Mouse (Mus musculus) MEL (cell line): ENCODE measurements at regions not wholly inside any gene's neighbourhood (a gene's known extent, or its start where the extent isn't known, plus 50 kb on each side); places are given as distances from the start of the nearest gene placed in this dataset.
A peak's percentile ranks its signal among the peaks of the same experiment; 100 is the strongest.

Experiments used
- DNase-seq: peaks from one replicate; pipeline ENCODE4 v3.0.0; 2011; ENCODE audit warnings: low read depth, low spot score
- H3K27ac ChIP-seq: 2 replicates; pipeline ENCODE4 v1.5.1; 2012; ENCODE audit warnings: low read depth, mild to moderate bottlenecking, control low read depth, low read length, moderate library complexity; ENCODE audit not compliant: control insufficient read depth
- H3K27me3 ChIP-seq, 2 experiments: fragments of 150-350 bp in 1 of 2; sonication (generic) in 1 of 2; 2 replicates each; pipeline ENCODE4 v1.6.1; 2012; ENCODE audit warnings: low read length in 2 of 2, mild to moderate bottlenecking in 2 of 2, improper control_type of control experiment in 1 of 2, moderate library complexity in 1 of 2; ENCODE audit not compliant: insufficient read depth in 2 of 2, control insufficient read depth in 1 of 2
- H3K36me3 ChIP-seq, 2 experiments: 2 replicates each; pipeline ENCODE4 v1.6.1; 2012 to 2014; ENCODE audit warnings: low read length in 2 of 2, improper control_type of control experiment in 1 of 2, inconsistent platforms in 1 of 2, mild to moderate bottlenecking in 1 of 2; ENCODE audit not compliant: insufficient read depth in 2 of 2, control insufficient read depth in 1 of 2
- H3K4me1 ChIP-seq, 2 experiments: fragments of 150-350 bp in 1 of 2; sonication (generic) in 1 of 2; 2 replicates each; pipeline ENCODE4 v1.6.1; 2012; ENCODE audit warnings: low read length in 2 of 2, improper control_type of control experiment in 1 of 2, mild to moderate bottlenecking in 1 of 2; ENCODE audit not compliant: insufficient read depth in 2 of 2, control insufficient read depth in 1 of 2
- H3K4me3 ChIP-seq, 2 experiments: fragments of 150-350 bp in 1 of 2; sonication (generic) in 1 of 2; 2 replicates each; pipeline ENCODE4 v1.5.1; 2012; ENCODE audit warnings: low read depth in 2 of 2, low read length in 2 of 2, mild to moderate bottlenecking in 2 of 2, moderate library complexity in 2 of 2, control low read depth in 1 of 2, improper control_type of control experiment in 1 of 2; ENCODE audit not compliant: control insufficient read depth in 1 of 2, insufficient read depth in 1 of 2
- H3K79me2 ChIP-seq: 2 replicates; pipeline ENCODE4 v1.6.1; 2012; ENCODE audit warnings: mild to moderate bottlenecking, low read length, moderate library complexity; ENCODE audit not compliant: control insufficient read depth, poor library complexity, insufficient read depth
- H3K9ac ChIP-seq: 2 replicates; pipeline ENCODE4 v1.6.1; 2012; ENCODE audit warnings: low read depth, mild to moderate bottlenecking, control low read depth, low read length, moderate library complexity; ENCODE audit not compliant: control insufficient read depth, poor library complexity, severe bottlenecking
- H3K9me3 ChIP-seq: fragments of 150-350 bp; sonication (generic); replicated peaks from 2 replicates; pipeline ENCODE4 v1.6.1; 2012; ENCODE audit warnings: mild to moderate bottlenecking, low read length, improper control_type of control experiment, moderate library complexity; ENCODE audit not compliant: insufficient read depth
- CHD1 ChIP-seq: IDR thresholded peaks from 2 replicates; pipeline ENCODE4 v1.6.1; 2012; ENCODE audit warnings: low read depth, mild to moderate bottlenecking, inconsistent platforms, low read length, improper control_type of control experiment
- CTCF ChIP-seq, 3 experiments: IDR thresholded peaks in 2 of 3; conservative IDR thresholded peaks in 1 of 3; 2 replicates each; pipeline ENCODE4 v1.5.1; 2011 to 2012; ENCODE audit warnings: low read length in 3 of 3, low read depth in 2 of 3, mild to moderate bottlenecking in 2 of 3, improper control_type of control experiment in 1 of 3, inconsistent platforms in 1 of 3, mixed read lengths in 1 of 3, moderate library complexity in 1 of 3; ENCODE audit not compliant: control insufficient read depth in 1 of 3, insufficient read depth in 1 of 3, poor library complexity in 1 of 3, severe bottlenecking in 1 of 3
- E2F4 ChIP-seq: IDR thresholded peaks from 2 replicates; pipeline ENCODE4 v1.6.1; 2011; ENCODE audit warnings: low read depth, low read length, improper control_type of control experiment, borderline replicate concordance
- EP300 ChIP-seq, 2 experiments: IDR thresholded peaks; 2 replicates each; pipeline ENCODE4 v1.6.1; 2011; ENCODE audit warnings: improper control_type of control experiment in 2 of 2, low read length in 2 of 2, low read depth in 1 of 2, mild to moderate bottlenecking in 1 of 2
- GABPA ChIP-seq: IDR thresholded peaks from 2 replicates; pipeline ENCODE4 v1.6.1; 2012; ENCODE audit warnings: low read depth, mild to moderate bottlenecking, inconsistent platforms, low read length, improper control_type of control experiment, moderate library complexity
- HCFC1 ChIP-seq: IDR thresholded peaks from 2 replicates; pipeline ENCODE4 v1.6.1; 2012; ENCODE audit warnings: low read depth, mild to moderate bottlenecking, inconsistent platforms, low read length, improper control_type of control experiment, moderate library complexity
- MAX ChIP-seq: IDR thresholded peaks from 2 replicates; pipeline ENCODE4 v1.6.1; 2011; ENCODE audit warnings: low read length, improper control_type of control experiment
- MAZ ChIP-seq: IDR thresholded peaks from 2 replicates; pipeline ENCODE4 v1.6.1; 2012; ENCODE audit warnings: low read depth, mild to moderate bottlenecking, inconsistent platforms, low read length, improper control_type of control experiment
- MEF2A ChIP-seq: IDR thresholded peaks from 2 replicates; pipeline ENCODE4 v1.6.1; 2014; ENCODE audit warnings: low read depth, mild to moderate bottlenecking, inconsistent platforms, low read length, improper control_type of control experiment; ENCODE audit not compliant: poor library complexity, insufficient replicate concordance, severe bottlenecking; ENCODE audit errors: extremely low read depth
- MYB ChIP-seq: IDR thresholded peaks from 2 replicates; pipeline ENCODE4 v1.6.1; 2011; ENCODE audit warnings: mild to moderate bottlenecking, low read depth, low read length, improper control_type of control experiment
- NELFE ChIP-seq: IDR thresholded peaks from 2 replicates; pipeline ENCODE4 v1.6.1; 2011; ENCODE audit warnings: low read depth, low read length, improper control_type of control experiment
- POLR2A ChIP-seq, 2 experiments: IDR thresholded peaks; 2 replicates each; pipeline ENCODE4 v1.6.1; 2011 to 2012; ENCODE audit warnings: low read length in 2 of 2, mild to moderate bottlenecking in 2 of 2, control low read depth in 1 of 2, improper control_type of control experiment in 1 of 2, low read depth in 1 of 2, moderate library complexity in 1 of 2; ENCODE audit not compliant: control insufficient read depth in 1 of 2, insufficient read depth in 1 of 2, poor library complexity in 1 of 2
- POLR2AphosphoS5 ChIP-seq: IDR thresholded peaks from 2 replicates; pipeline ENCODE4 v1.6.1; 2012; ENCODE audit warnings: low read depth, borderline replicate concordance, mild to moderate bottlenecking, inconsistent platforms, low read length, moderate library complexity, mixed read lengths
- RAD21 ChIP-seq: IDR thresholded peaks from 2 replicates; pipeline ENCODE4 v1.6.1; 2011; ENCODE audit warnings: mild to moderate bottlenecking, low read depth, low read length, improper control_type of control experiment
- RCOR1 ChIP-seq: IDR thresholded peaks from 2 replicates; pipeline ENCODE4 v1.6.1; 2012; ENCODE audit warnings: low read depth, mild to moderate bottlenecking, inconsistent platforms, low read length, improper control_type of control experiment
- SIN3A ChIP-seq: IDR thresholded peaks from 2 replicates; pipeline ENCODE4 v1.6.1; 2012; ENCODE audit warnings: low read length, improper control_type of control experiment, inconsistent platforms
- SMC3 ChIP-seq: IDR thresholded peaks from 2 replicates; pipeline ENCODE4 v1.6.1; 2011; ENCODE audit warnings: low read depth, low read length, improper control_type of control experiment
- TAL1 ChIP-seq: IDR thresholded peaks from 2 replicates; pipeline ENCODE4 v1.6.1; 2012; ENCODE audit warnings: mild to moderate bottlenecking, inconsistent platforms, low read length, moderate library complexity, mixed read lengths
- TCF12 ChIP-seq: IDR thresholded peaks from 2 replicates; pipeline ENCODE4 v1.6.1; 2014; ENCODE audit warnings: low read depth, mild to moderate bottlenecking, inconsistent platforms, low read length, improper control_type of control experiment, moderate library complexity
- ZC3H11A ChIP-seq: IDR thresholded peaks from 2 replicates; pipeline ENCODE4 v1.6.1; 2012; ENCODE audit warnings: low read depth, mild to moderate bottlenecking, inconsistent platforms, low read length, improper control_type of control experiment
- ZNF384 ChIP-seq: IDR thresholded peaks from 2 replicates; pipeline ENCODE4 v1.6.1; 2012; ENCODE audit warnings: low read depth, mild to moderate bottlenecking, inconsistent platforms, low read length, improper control_type of control experiment

GRCm38 (mm10) chr8:98402852-98403644 lies 1013.2 kb downstream of the Cdh8 start (continued):
- peak; percentile 80 for TF ChIP-seq SIN3A
- TF ChIP-seq TAL1: peak; percentile 38; the same call in 1 of the 2 replicates
- no peak for TF ChIP-seq MAZ
- TF ChIP-seq RCOR1: peak; percentile 56; the same call in 1 of the 2 replicates

GRCm38 (mm10) chr8:98381815-98382214 lies 1034.5 kb downstream of the Cdh8 start:
- Histone ChIP-seq H3K27me3 (no peaks in the 10 kb centered on the region), H3K9ac (no peak overlapping the region), H3K4me3 (no peak overlapping the region), H3K4me1 (no peaks in the 10 kb centered on the region), H3K79me2 (no peaks in the 10 kb centered on the region), H3K36me3 (no peaks in the 10 kb centered on the region), H3K9me3 (no peaks in the 10 kb centered on the region), H3K27ac (no peak overlapping the region)
- DNase-seq: peak; percentile 65
- TF ChIP-seq NELFE (no peak), ZNF384 (0 out of 2 replicates have a peak, but pooled peaks have one; percentile 12), HCFC1 (no peak), MEF2A (no peak), SMC3 (peak; percentile 94), MAX (no peak), ZC3H11A (peak; percentile 82), CTCF (IDR thresholded peaks at IDR 0.05 in 2 of 3, conservative IDR thresholded peaks at IDR 0.05 in 1 of 3; ENCODE audit: control insufficient read depth in 1 of 3, insufficient read depth in 1 of 3, low read depth in 2 of 3, low read length in 3 of 3, poor library complexity in 1 of 3, severe bottlenecking in 1 of 3) (peak; percentile 29 to 75 (median 70); a peak in 5 of 6 replicates), MYB (no peak), RAD21 (peak; percentile 90)

GRCm38 (mm10) chr8:98380387-98380786 lies 1035.9 kb downstream of the Cdh8 start:
- H3K9ac ChIP-seq: no peak overlapping the region
- no peaks in the 10 kb centered on the region for H3K9me3 ChIP-seq
- H3K36me3 ChIP-seq: no peaks in the 10 kb centered on the region
- H3K4me3 ChIP-seq: no peak overlapping the region
- H3K27ac ChIP-seq: no peak overlapping the region
- DNase-seq: no peak
- H3K4me1 ChIP-seq: no peaks in the 10 kb centered on the region
- H3K27me3 ChIP-seq: no peaks in the 10 kb centered on the region
- no peak for TF ChIP-seq ZC3H11A
- no peak for TF ChIP-seq TCF12
- TF ChIP-seq TAL1: no peak
- TF ChIP-seq MEF2A: no peak
- TF ChIP-seq SIN3A: no peak
- no peak for TF ChIP-seq POLR2A (IDR thresholded peaks at IDR 0.05; ENCODE audit: control insufficient read depth in 1 of 2, insufficient read depth in 1 of 2, low read depth in 1 of 2, low read length in 2 of 2, poor library complexity in 1 of 2)
- TF ChIP-seq EP300 (IDR thresholded peaks at IDR 0.05; ENCODE audit: low read depth in 1 of 2, low read length in 2 of 2): no peak
- TF ChIP-seq GABPA: no peak
- TF ChIP-seq CHD1: no peak
- TF ChIP-seq POLR2AphosphoS5: no peak
- no peak for TF ChIP-seq CTCF (IDR thresholded peaks at IDR 0.05 in 2 of 3, conservative IDR thresholded peaks at IDR 0.05 in 1 of 3; ENCODE audit: control insufficient read depth in 1 of 3, insufficient read depth in 1 of 3, low read depth in 2 of 3, low read length in 3 of 3, poor library complexity in 1 of 3, severe bottlenecking in 1 of 3)
- TF ChIP-seq E2F4: no peak
- TF ChIP-seq MAX: no peak
- TF ChIP-seq, all 39 proteins: peak for 0
- no peaks in the 10 kb centered on the region for H3K79me2 ChIP-seq
